Mouse (Mus musculus) layer of hippocampus, adult 2 months (tissue): ENCODE results near the gene Kcng1. TPM values are rescaled to one million over a fixed set of nuclear protein-coding genes. Genes with fewer than 3 reads are reported as not detected.
A peak's percentile ranks its signal among the peaks of the same experiment; 100 is the strongest.

Experiments used
- DNase-seq, 2 experiments: peaks; one replicate each; pipeline ENCODE4 v3.0.0; 2022; ENCODE audit warnings: low spot score in 2 of 2
- H3K27ac ChIP-seq: fragments of 200-600 bp; 2 replicates; pipeline ENCODE4 v1.8.1; 2022
- H3K4me3 ChIP-seq: fragments of 200-600 bp; 2 replicates; pipeline ENCODE4 v1.8.1; 2022; ENCODE audit warnings: mild to moderate bottlenecking
- CTCF ChIP-seq: fragments of 200-600 bp; conservative IDR thresholded peaks from 2 replicates; pipeline ENCODE4 v1.8.1; 2022; ENCODE audit warnings: antibody characterized with exemption, mild to moderate bottlenecking, moderate library complexity
- long read RNA-seq, 2 experiments: library from polyadenylated mRNA; stranded (forward); transcript quantifications; one replicate each; pipeline ENCODE4 v2.0.0; 2021; ENCODE audit warnings: borderline mapping rate in 2 of 2
- total RNA-seq, 2 experiments: library from RNA; stranded (reverse); gene quantifications; 2 replicates each; pipeline ENCODE4 v1.2.3; 2021

Gene Kcng1
- total RNA-seq: 10 to 100 TPM; 37.9 to 39.8 TPM
- long read RNA-seq, experiment 1, full-length matches to known transcripts: 16 of 23 reads
- long read RNA-seq, experiment 1, partial matches to known transcripts: 1 of 23 reads
- long read RNA-seq, experiment 1, other reads (novel, unspliced or antisense): 6 of 23 reads
- long read RNA-seq, experiment 2, full-length matches to known transcripts: 21 of 28 reads
- long read RNA-seq, experiment 2, partial matches to known transcripts: 0 of 28 reads
- long read RNA-seq, experiment 2, other reads (novel, unspliced or antisense): 7 of 28 reads

DNA sequence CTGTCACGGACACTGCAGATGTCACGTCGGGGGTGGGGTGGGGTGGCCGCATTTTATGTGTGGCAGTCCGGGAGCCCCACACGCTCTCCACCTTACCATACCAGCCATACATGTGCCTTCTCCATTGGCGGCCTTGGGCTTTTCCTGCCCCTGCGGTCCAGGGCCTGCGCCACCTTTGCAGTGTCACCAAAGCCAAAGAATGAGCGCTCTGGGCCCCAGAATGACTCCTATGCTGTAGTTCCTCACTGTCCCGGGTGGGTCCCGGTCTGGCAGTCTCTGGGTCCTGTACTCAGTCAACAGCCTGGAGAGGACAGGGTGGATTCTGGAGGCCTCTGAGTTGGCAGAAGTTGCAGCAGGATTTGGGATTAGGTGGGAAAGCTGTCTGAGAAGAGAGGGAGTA, at the start of gene Kcng1:
Kcng1 (minus strand) TSS at position 155 of the 400 bp plus-strand sequence.
- Histone ChIP-seq H3K4me3 (peak within 1 kb of the TSS; percentile 72), H3K27ac (peak within 1 kb of the TSS; percentile 85)
- TF ChIP-seq CTCF: no peak
- no peak for DNase-seq

DNA sequence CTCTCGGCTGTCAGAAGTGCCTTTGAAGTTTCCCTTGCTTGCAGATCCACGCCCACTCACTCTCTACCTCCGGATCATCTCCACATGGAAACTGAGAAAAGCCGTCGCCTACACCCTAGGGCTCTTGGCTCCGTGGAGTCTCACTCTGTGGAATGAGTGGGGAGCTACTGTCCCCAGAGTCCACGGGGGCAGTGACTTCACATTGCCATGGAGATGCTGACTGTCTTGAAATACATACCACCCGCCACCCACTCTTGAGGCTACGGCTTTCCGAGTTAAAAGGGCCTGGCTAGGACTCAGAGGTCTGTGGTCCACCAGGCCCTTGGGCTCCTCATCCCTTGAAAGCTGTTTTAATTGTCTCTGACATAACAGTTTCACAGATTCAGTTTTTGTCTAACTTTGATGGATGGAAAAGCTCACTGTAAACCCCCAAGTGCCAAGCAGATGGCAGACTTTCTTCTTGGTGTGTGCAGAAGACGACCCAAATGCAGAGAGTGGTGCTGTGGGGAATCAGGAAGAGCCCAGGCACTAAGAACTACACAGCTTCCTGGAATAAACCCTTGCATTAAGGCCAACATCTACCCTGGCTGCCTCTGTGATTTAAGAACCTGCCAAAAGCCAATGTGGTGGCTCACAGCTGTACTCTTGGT, 49.0 kb upstream of the Kcng1 start:
- Histone ChIP-seq H3K4me3 (no peak overlapping the region), H3K27ac (no peak overlapping the region; the same call in 1 of the 2 replicates)
- peak; percentile 54 for TF ChIP-seq CTCF
- peak in 1 of 2 experiments; percentile 42 for DNase-seq

DNA sequence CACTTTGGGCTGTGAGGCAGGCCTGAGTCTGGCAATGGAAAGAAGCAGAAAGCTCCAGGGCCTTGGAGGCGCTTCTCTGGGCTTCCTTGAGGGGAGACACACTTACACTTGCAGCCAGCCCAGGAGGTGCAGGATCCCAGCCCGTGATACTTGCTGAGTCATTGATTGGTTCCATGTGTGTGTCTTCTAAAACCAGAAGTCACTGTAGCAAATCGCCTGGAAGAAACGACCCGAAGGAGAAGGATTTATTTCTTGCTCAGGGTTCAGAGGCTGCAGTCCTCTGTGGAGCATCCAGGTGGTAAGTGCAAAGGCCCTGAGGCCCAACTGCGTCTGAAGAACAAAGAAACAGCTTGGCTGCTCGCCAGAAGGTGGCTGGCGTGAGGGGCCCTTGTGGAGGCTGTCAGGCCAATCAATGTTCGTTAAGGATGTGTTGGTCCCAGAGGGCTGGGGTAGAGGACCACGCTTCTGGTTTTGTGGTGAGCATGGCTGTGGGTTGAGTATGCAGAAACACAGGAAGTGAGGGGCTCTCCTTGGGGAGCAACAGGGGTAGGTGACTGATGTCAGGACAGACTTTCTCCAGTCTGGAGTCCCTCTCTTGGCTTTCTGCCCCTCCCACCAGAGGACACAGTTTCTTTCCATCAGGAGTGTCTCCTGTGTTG, 40.3 kb upstream of the Kcng1 start:
- no peak for DNase-seq
- no peak overlapping the region for H3K4me3 ChIP-seq
- H3K27ac ChIP-seq: no peak overlapping the region
- no peak for TF ChIP-seq CTCF

DNA sequence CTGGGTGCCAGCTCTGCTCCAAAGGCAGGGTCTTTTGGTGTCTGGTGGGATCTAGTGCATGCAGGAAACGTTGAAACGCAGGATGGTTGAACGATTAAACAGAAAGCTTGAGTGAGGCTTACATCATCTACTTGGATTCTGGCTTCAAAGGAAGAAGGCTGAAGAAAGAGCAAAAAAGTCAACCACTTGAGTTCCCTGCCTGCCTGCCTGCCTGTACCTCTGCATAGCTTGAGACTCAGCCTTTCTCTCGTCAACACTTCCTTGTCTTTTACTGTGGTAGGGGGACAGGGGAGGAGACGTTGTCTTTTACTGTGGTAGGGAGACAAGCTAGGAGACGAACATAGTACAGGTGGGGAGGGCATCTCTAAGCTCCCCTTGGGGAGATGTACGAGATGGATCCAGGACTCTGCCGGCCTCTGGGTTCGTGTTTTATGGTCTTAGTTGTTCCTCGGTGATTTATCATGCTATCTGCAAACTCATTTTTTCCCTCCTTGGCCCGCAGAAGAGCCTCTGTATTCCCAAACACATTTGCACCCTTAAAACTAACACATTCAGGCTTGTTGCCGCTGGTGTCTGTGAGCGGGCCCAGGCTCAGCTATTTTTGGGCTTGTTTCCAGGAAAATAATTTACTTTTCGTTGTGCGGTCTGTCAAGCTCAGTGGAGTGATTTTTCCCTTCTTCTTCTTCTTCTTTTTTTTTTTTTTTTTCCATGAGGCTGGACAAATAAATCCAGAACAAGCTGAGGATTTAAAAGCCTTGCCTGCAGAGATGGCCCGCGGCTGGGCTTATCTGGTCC, 39.0 kb upstream of the Kcng1 start:
- no peak overlapping the region for H3K4me3 ChIP-seq
- no peak for DNase-seq
- no peak for TF ChIP-seq CTCF
- peak overlapping the region; percentile 43; the same call in 1 of the 2 replicates for H3K27ac ChIP-seq

DNA sequence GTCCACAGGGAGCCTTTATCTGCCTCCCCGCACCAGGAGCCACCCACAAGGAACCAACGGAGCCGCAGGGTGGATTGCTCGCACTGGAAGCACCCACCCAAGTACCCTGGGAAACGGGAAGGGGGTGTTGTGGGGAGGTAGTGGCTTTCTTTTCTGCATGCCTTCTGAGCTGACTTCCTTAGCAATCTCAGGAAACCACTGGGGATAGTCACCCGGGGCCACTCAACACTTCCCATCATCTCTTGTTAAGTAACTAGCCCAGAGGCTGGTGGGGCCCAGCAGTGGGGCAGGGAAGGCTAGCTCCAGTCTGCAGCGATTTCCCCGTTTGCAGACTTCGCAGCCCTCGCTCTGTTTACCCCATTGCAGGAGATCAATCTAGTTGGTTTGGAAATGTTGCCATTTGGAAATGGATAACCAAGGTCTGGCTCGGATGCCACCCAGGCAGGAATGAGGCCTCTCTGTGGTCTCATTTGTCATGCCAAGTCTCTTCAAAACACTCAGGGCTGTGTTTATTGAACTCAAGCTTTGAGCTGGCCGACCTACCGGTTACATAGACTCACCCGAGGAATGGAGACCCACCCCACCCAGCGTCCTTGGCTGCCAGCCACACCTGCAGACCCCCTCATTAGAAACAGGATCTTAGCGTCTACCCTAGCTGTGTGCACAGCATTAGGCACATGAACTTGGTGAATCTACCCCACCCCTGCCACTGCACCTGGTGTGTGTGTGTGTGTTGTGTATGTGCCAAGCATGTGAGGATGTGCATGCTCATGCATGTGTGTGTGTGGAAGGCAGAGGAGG, 33.3 kb upstream of the Kcng1 start:
- H3K27ac ChIP-seq: no peak overlapping the region
- DNase-seq: no peak
- no peak for TF ChIP-seq CTCF
- no peak overlapping the region for H3K4me3 ChIP-seq

DNA sequence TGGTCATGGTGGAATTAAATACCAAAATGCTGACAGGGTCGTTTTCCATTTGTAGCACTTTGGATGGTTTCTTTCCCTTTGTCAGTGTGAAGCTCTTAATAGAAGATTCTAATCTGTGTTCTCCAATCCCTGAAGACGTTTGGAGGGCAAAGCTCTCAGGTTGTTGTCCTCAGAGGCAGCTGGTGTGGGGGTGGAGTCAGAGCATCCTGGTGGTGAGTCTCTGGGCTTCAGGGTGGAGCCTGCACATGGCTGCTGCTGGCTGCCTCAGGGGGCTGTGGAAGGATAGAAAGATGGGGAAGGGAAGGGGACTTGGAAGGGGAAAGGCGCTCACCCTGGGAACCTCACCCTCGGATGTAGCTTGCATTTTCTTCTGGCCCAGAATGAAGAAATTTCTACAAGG, 31.0 kb upstream of the Kcng1 start:
- Histone ChIP-seq H3K4me3 (no peak overlapping the region), H3K27ac (no peak overlapping the region)
- no peak for TF ChIP-seq CTCF
- DNase-seq: no peak

DNA sequence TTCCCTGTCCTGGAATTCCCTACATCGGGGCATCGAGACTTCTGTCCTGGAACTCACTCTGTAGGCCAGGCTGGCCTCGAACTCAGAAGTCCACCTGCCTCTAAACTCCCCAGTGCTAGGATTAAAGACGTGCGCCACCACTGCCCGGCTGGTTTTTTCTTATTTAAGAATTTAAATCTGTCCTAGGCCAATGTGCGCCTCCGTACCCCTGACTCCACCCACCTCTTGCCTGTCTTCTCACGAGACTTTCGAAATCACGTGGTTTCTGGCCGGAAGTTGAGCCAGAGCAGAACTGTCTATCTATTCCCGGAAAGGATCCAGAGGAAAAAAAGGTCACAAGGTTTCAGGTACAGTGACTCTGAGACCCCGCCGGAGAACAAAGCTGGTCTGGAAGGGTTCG, 29.5 kb upstream of the Kcng1 start:
- TF ChIP-seq CTCF: no peak

DNA sequence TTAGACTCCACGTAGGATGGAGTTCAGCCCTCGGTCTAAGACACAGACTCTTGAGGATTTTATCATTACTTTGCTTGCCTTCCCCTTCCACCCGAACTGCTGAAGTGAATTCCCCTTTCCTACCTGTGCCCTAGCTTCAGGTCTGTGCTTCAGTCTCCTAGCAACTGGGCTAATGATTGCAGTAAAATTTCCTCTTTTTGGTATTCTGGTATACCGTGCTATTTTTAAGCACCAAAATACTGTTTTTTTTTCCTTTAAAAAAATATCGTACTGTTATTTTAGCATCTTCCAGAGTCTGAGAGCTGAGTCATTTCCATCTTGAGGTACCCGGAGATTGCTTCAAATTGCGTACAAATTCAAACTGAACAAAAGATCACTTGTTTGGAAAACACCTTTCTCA, 27.4 kb upstream of the Kcng1 start:
- Histone ChIP-seq H3K4me3 (no peak overlapping the region), H3K27ac (peak overlapping the region; percentile 49)
- TF ChIP-seq CTCF: no peak
- DNase-seq: no peak

More for the DNA sequence above, 29.5 kb upstream of the Kcng1 start:
- no peak overlapping the region for H3K4me3 ChIP-seq
- H3K27ac ChIP-seq: no peak overlapping the region
- DNase-seq: no peak

DNA sequence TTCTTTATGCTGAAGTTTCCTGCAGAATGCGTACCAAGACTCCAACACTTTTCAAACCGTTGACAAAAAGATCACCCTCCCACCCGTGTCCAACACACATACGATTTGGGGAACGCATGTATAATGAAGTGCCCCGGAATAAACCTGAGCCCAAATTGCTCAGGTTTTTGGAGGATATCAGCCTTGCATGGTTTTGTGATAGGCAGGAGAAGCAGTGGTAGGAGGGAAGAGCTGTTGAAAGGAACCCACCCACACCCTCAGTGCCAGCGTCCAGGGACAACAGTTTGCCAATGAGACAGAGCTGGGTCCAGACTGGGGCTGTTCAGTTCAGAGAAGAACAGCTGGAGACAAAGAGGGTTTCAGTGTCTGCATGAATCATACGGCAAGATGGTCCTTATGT, 18.1 kb upstream of the Kcng1 start:
- DNase-seq: no peak
- H3K27ac ChIP-seq: no peak overlapping the region
- no peak for TF ChIP-seq CTCF

DNA sequence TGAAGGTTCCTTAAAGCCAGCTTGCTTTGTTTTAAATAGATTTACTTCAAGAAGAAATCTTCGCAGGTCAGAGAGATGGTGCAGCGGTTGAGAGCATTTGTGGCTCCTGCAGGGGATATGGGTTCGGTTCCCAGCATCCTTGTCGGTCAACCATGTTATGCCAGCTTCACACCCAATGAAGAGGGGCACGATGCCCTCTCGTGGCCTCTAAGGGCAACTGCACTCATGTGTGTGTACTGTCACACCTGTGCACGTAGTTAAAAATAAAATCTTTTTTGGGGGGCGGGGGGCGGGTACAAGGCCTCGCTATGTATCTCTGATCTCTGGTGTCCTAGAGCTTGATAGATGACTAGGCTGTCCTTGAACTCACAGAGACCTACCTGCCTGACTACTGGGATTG, 15.0 kb upstream of the Kcng1 start:
- TF ChIP-seq CTCF: 0 out of 2 replicates have a peak, but pooled peaks have one; percentile 18
- no peak overlapping the region for H3K27ac ChIP-seq
- H3K4me3 ChIP-seq: no peak overlapping the region
- DNase-seq: no peak

More for the DNA sequence above, 18.1 kb upstream of the Kcng1 start:
- H3K4me3 ChIP-seq: no peak overlapping the region

DNA sequence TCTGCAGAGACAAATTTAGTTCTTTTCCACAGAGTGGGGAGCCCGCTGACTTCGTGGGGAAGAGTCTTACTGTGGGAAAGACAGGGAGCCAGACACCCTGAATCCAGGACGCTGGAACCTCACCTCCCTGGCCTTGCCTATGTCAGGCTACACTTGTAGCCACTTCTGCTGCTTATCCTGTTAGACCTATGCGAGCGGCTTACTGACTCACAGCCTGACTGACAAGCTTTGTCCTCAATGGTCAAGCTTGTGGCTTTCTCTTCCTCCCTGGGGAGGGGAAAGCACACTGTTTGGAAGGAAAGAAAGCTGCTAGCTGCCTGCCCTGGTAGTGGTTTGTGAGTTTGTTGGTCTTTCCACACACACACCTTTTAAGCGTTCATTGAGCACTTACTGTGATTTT, 11.0 kb upstream of the Kcng1 start:
- no peak overlapping the region for H3K4me3 ChIP-seq
- DNase-seq: no peak
- no peak for TF ChIP-seq CTCF
- H3K27ac ChIP-seq: no peak overlapping the region

DNA sequence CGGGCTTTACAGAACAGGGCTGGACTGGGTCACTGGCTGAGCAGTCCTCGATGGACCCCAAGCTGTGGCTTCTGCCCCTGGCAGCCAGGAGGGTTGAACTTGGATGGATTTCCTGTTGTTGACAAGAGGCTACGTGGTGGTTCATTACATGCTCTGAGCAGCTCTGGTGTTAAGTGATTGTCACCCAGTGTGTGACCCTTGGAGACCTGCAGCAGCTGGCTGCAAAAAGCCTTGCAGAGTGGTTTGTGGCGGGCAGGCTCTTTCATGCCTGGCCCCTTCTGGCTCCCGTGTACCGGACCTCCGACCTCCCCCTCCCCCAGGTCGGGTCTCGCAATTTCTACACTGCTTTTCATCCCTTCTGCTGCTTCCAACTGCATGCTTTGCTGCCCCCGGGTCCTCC, 10.5 kb upstream of the Kcng1 start:
- Histone ChIP-seq H3K4me3 (no peak overlapping the region), H3K27ac (no peak overlapping the region)
- DNase-seq: no peak
- TF ChIP-seq CTCF: no peak
